Mouse (Mus musculus): ENCODE measurements around the gene Klk15.
"Not testable (repeated sequence)": the region's sequence is repeated elsewhere in the genome, so short reads cannot be mapped to it uniquely, and the experiment has no call there.

The Klk15 gene

DNA sequence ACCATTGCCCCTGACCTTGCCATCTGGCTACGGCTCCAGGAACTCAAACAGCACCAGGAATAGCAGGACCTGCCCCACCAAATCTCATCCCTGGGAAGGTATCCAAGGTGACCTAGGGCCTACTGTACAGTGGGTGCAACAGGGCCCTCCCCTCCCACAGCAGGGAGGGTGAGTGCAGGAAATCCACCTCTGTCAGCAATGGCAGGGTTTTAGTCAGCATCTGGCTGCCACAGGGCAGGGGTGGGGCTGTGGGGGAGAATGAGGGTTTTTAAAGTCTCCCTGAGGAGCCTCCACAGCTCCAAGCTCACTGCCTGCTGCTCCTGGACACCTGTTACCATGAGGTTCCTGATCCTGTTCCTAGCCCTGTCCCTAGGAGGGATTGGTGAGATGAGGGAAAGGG is 42.2 kb downstream of the Klk15 start, which contains the start of gene Klk1b9:
Klk1b9 (plus strand) TSS at position 301 of the 400 bp plus-strand sequence.
- DNase-seq (ENCODE audit: low spot score in 2 of 2): not testable (repeated sequence)

- no peak for DNase-seq (ENCODE audit: low spot score in 2 of 2)
Observed at GRCm38 (mm10) chr7:43985657-43986056, 52.1 kb downstream of the Klk15 start.
